36 mouse cellular contexts compared by ENCODE assay signal in genomic region chr2:25541644-25542367, GRCm38 (mm10). TPM values are rescaled to one million over a fixed set of nuclear protein-coding genes. Genes with fewer than 3 reads are reported as not detected.
A peak's percentile ranks its signal among the peaks of the same experiment; 100 is the strongest.
DNase-seq lines count a peak whose midpoint lies in the region; ATAC-seq and TF ChIP-seq lines count a peak whose summit lies in the region.
"Had no signal": no experiment of that assay in that cellular context is flagged by ENCODE, and none has a peak within 500 bp of the region (broad histone marks: within the 10 kb centered on the region; RNA-seq: fewer than 3 reads in every experiment).

No protein-coding gene starts in this region.

- no peaks in the 10 kb centered on the region for H3K27me3 ChIP-seq in kidney, embryonic 15.5 days
- no peaks in the 10 kb centered on the region for H3K27me3 ChIP-seq in CH12.LX (replicated peaks)
- H3K27me3 ChIP-seq: embryonic facial prominence, embryonic 12.5 days; forebrain, embryonic 15.5 days; heart, embryonic 12.5 days; intestine, embryonic 15.5 days; liver, embryonic 15.5 days; lung, embryonic 15.5 days; midbrain, embryonic 12.5 days; neural tube, embryonic 13.5 days; Patski had no signal

- no peak overlapping the region for H3K4me2 ChIP-seq in kidney, embryonic 15.5 days
- no peak overlapping the region; the same call in 1 of the 2 replicates for H3K4me2 ChIP-seq in CH12.LX (ENCODE audit: insufficient read depth, low read depth, poor library complexity, severe bottlenecking)
- H3K4me2 ChIP-seq: embryonic facial prominence, embryonic 12.5 days; forebrain, embryonic 15.5 days; heart, embryonic 12.5 days; intestine, embryonic 15.5 days; liver, embryonic 15.5 days; lung, embryonic 15.5 days; midbrain, embryonic 12.5 days; neural tube, embryonic 13.5 days had no signal

- H3K27ac ChIP-seq in kidney, embryonic 15.5 days, result peak overlapping the region; percentile 68
- peak overlapping the region; percentile 18; the same call in 1 of the 2 replicates for H3K27ac ChIP-seq in CH12.LX (ENCODE audit: insufficient read depth, low read depth)
- H3K27ac ChIP-seq: embryonic facial prominence, embryonic 12.5 days; forebrain, embryonic 10.5 days; forebrain, embryonic 15.5 days; heart, adult 2 months; hindbrain, embryonic 10.5 days; hindbrain, postnatal 0 days; intestine, embryonic 15.5 days; liver, embryonic 15.5 days; lung, embryonic 15.5 days; midbrain, embryonic 12.5 days; neural tube, embryonic 13.5 days had no signal

- peak; percentile 34; the same call in 1 of the 2 replicates for ATAC-seq in kidney, embryonic 15.5 days (replicated peaks; ENCODE audit: low FRiP score)
- ATAC-seq: forebrain, embryonic 15.5 days; hindbrain, postnatal 0 days; intestine, embryonic 15.5 days; Patski had no signal

- peaks cover 51% of the 10 kb centered on the region for H3K4me1 ChIP-seq in kidney, embryonic 15.5 days
- H3K4me1 ChIP-seq in CH12.LX (ENCODE audit: control insufficient read depth in 1 of 2, insufficient read depth in 2 of 2), result peaks cover 36 to 84% of the 10 kb centered on the region in 2 experiments

- no peaks in the 10 kb centered on the region for H3K9me3 ChIP-seq in kidney, embryonic 15.5 days (replicated peaks)
- no peaks in the 10 kb centered on the region for H3K9me3 ChIP-seq in CH12.LX (replicated peaks; ENCODE audit: low read length)
- H3K9me3 ChIP-seq: embryonic facial prominence, embryonic 12.5 days; forebrain, embryonic 10.5 days; forebrain, embryonic 15.5 days; G1E; heart, embryonic 12.5 days; hindbrain, embryonic 10.5 days; intestine, embryonic 15.5 days; liver, embryonic 15.5 days; lung, embryonic 15.5 days; midbrain, embryonic 12.5 days; neural tube, embryonic 13.5 days had no signal

- peaks cover 30% of the 10 kb centered on the region for H3K36me3 ChIP-seq in kidney, embryonic 15.5 days
- H3K36me3 ChIP-seq in CH12.LX (replicated peaks in 1 of 2; ENCODE audit: control insufficient read depth in 1 of 2, insufficient read depth in 1 of 2, low read length in 1 of 2), result peaks cover 21 to 67% of the 10 kb centered on the region in 2 experiments

- dilution Hi-C loops in CH12.LX (cut with MboI; ENCODE audit: extremely low pct_ligation_motif_present, extremely low pct_unique_long_range_greater_than_20kb, low sequenced_read_pairs), result no loop called here

- no peak for TF ChIP-seq EP300 in CH12.LX (IDR thresholded peaks at IDR 0.05; ENCODE audit: low read length)

- TF ChIP-seq RAD21 in CH12.LX (IDR thresholded peaks at IDR 0.05; ENCODE audit: low read depth, low read length), result no peak

- no peak overlapping the region for H3K4me3 ChIP-seq in kidney, embryonic 15.5 days (replicated peaks)
- H3K4me3 ChIP-seq in CH12.LX (replicated peaks in 1 of 3; ENCODE audit: low read depth in 2 of 3, low read length in 2 of 3, poor library complexity in 1 of 3), result peak overlapping the region in 1 of 3 experiments; percentile 17
- H3K4me3 ChIP-seq: embryonic facial prominence, embryonic 12.5 days; forebrain, embryonic 10.5 days; forebrain, embryonic 15.5 days; heart, adult 2 months; heart, embryonic 12.5 days; hindbrain, embryonic 10.5 days; intestine, embryonic 15.5 days; liver, embryonic 15.5 days; lung, embryonic 15.5 days; midbrain, embryonic 12.5 days; neural tube, embryonic 13.5 days had no signal

- no peak for TF ChIP-seq POLR2A in CH12.LX (IDR thresholded peaks at IDR 0.05; ENCODE audit: low read depth, low read length)

- TF ChIP-seq CTCF in CH12.LX (conservative IDR thresholded peaks at IDR 0.05 in 1 of 2, IDR thresholded peaks at IDR 0.05 in 1 of 2; ENCODE audit: low read depth in 2 of 2, low read length in 2 of 2), result no peak

- WGBS in kidney, embryonic 15.5 days, result 44% methylated on average over 10 of the region's 10 CpGs

- no peak for DNase-seq in kidney, adult 18-20 months
- DNase-seq in lung, postnatal 25 days (ENCODE audit: low spot score), result peak; percentile 13
- no peak for DNase-seq in lung, postnatal 14 days
- DNase-seq in CH12.LX (ENCODE audit: extremely low read depth), result no peak
- no peak for DNase-seq in spleen, adult 12 weeks (ENCODE audit: low spot score)
- DNase-seq in heart, postnatal 10 days, result no peak
- DNase-seq: adrenal gland, postnatal 14 days; B cell, adult 2 months; cerebellum, adult 11 months; cerebellum, adult 9-11 months; embryo, embryonic 11 days; gastrocnemius, postnatal 36 days; heart, adult 2 months; kidney, postnatal 10 days; layer of hippocampus, adult 9-11 months; right cerebral cortex, postnatal 4 days; thymus, adult 2 months; thymus, postnatal 36 days had no signal

- peaks cover 78% of the 10 kb centered on the region for H3K79me2 ChIP-seq in CH12.LX (replicated peaks; ENCODE audit: control insufficient read depth, extremely low read depth, insufficient read depth, poor library complexity, severe bottlenecking)

- intact Hi-C loops in heart, postnatal 10 days (cut with DNase I), result no loop called here

- H3K9ac ChIP-seq in kidney, embryonic 15.5 days, result no peak overlapping the region
- no peak overlapping the region for H3K9ac ChIP-seq in CH12.LX (ENCODE audit: insufficient read depth, low read depth)
- H3K9ac ChIP-seq: embryonic facial prominence, embryonic 12.5 days; forebrain, embryonic 15.5 days; heart, embryonic 12.5 days; intestine, embryonic 15.5 days; liver, embryonic 15.5 days; lung, embryonic 15.5 days; midbrain, embryonic 12.5 days; neural tube, embryonic 13.5 days had no signal

- in situ Hi-C loops in CH12.LX (cut with MboI; ENCODE audit: low pct_ligation_motif_present, low pct_unique_long_range_greater_than_20kb, low sequenced_read_pairs), result no loop called here

TF ChIP-seq in CH12.LX, 34 proteins besides CTCF, POLR2A, EP300 and RAD21 (continues in another document):
- TF ChIP-seq MAFK (IDR thresholded peaks at IDR 0.05; ENCODE audit: insufficient replicate concordance, low read length), result no peak
- no peak for TF ChIP-seq KAT2A (IDR thresholded peaks at IDR 0.05; ENCODE audit: insufficient replicate concordance, low read length)
- no peak for TF ChIP-seq E2F4 (IDR thresholded peaks at IDR 0.05; ENCODE audit: insufficient replicate concordance, low read depth, low read length)
- no peak for TF ChIP-seq MAX (IDR thresholded peaks at IDR 0.05; ENCODE audit: low read length)
- no peak for TF ChIP-seq JUND (conservative IDR thresholded peaks at IDR 0.05; ENCODE audit: low read depth, low read length)
- no peak for TF ChIP-seq JUN (IDR thresholded peaks at IDR 0.05; ENCODE audit: insufficient read depth, low read depth, low read length)
- no peak for TF ChIP-seq UBTF (IDR thresholded peaks at IDR 0.05; ENCODE audit: low read depth, low read length)
- TF ChIP-seq BHLHE40 (IDR thresholded peaks at IDR 0.05; ENCODE audit: low read depth, low read length), result peak; percentile 49; the same call in 1 of the 2 replicates
- no peak for TF ChIP-seq USF1 (IDR thresholded peaks at IDR 0.05; ENCODE audit: low read depth, low read length)
- TF ChIP-seq IRF4 (IDR thresholded peaks at IDR 0.05; ENCODE audit: low read depth, low read length), result no peak
- no peak for TF ChIP-seq GABPA (IDR thresholded peaks at IDR 0.05; ENCODE audit: insufficient replicate concordance, low read depth, low read length)
- TF ChIP-seq SIN3A (IDR thresholded peaks at IDR 0.05; ENCODE audit: low read length), result peak; percentile 40; the same call in 1 of the 2 replicates
- TF ChIP-seq POLR2AphosphoS2 (IDR thresholded peaks at IDR 0.05; ENCODE audit: low read depth, low read length), result no peak
- 0 out of 2 replicates have a peak, but pooled peaks have one; percentile 37 for TF ChIP-seq MXI1 (IDR thresholded peaks at IDR 0.05; ENCODE audit: low read depth, low read length)
- TF ChIP-seq NRF1 (IDR thresholded peaks at IDR 0.05; ENCODE audit: low read depth, low read length), result no peak
- TF ChIP-seq ZKSCAN1 (IDR thresholded peaks at IDR 0.05; ENCODE audit: borderline replicate concordance, low read depth, low read length), result no peak
- no peak for TF ChIP-seq ZMIZ1 (IDR thresholded peaks at IDR 0.05; ENCODE audit: low read depth, low read length)
- TF ChIP-seq ETS1 (conservative IDR thresholded peaks at IDR 0.05; ENCODE audit: low read depth, low read length), result peak; percentile 26; the same call in 1 of the 2 replicates
- 0 out of 2 replicates have a peak, but pooled peaks have one; percentile 29 for TF ChIP-seq TCF12 (IDR thresholded peaks at IDR 0.05; ENCODE audit: low read depth, low read length)
- no peak for TF ChIP-seq ZNF384 (IDR thresholded peaks at IDR 0.05; ENCODE audit: low read depth, low read length)
- TF ChIP-seq HCFC1 (IDR thresholded peaks at IDR 0.05; ENCODE audit: low read depth, low read length), result no peak
- TF ChIP-seq MEF2A (IDR thresholded peaks at IDR 0.05; ENCODE audit: borderline replicate concordance, low read depth, low read length), result no peak

RNA-seq across cellular contexts. Expression of gene Traf2, which starts 4.9 kb away (rescaled TPM):
- polyA plus RNA-seq in kidney, embryonic 15.5 days (2015; fragmentation: Nextera tagmentation; extraction: Ambion mirVana), result 36.0 and 37.3 TPM in 2 replicates
- total RNA-seq in CH12.LX (2012; rRNA removed) (25.1 and 27.7 TPM in 2 replicates), CH12.LX (2014; rRNA removed) (17.9 and 19.3 TPM in 2 replicates)
- 26.3 and 26.4 TPM in 2 replicates for polyA plus RNA-seq in CH12.LX (2012; ENCODE audit: insufficient read length, low read depth)
- 10 to 100 TPM; 16.1 to 18.3 TPM for total RNA-seq in heart, postnatal 10 days (2021)

RNA-seq across cellular contexts. Expression of gene Edf1, which starts 15.8 kb away (rescaled TPM):
- polyA plus RNA-seq in kidney, embryonic 15.5 days (2015; fragmentation: Nextera tagmentation; extraction: Ambion mirVana), result 373 and 392 TPM in 2 replicates
- total RNA-seq in CH12.LX (2012; rRNA removed) (215 and 223 TPM in 2 replicates), CH12.LX (2014; rRNA removed) (187 and 188 TPM in 2 replicates)
- 202 and 275 TPM in 2 replicates for polyA plus RNA-seq in CH12.LX (2012; ENCODE audit: insufficient read length, low read depth)
- 100 to 1,000 TPM; 188 to 189 TPM for total RNA-seq in heart, postnatal 10 days (2021)

RNA-seq across cellular contexts. Expression of gene Mamdc4, which starts 32.8 kb away (rescaled TPM):
- polyA plus RNA-seq in kidney, embryonic 15.5 days (2015; fragmentation: Nextera tagmentation; extraction: Ambion mirVana), result 8.4 and 10.1 TPM in 2 replicates
- 29.2 and 34.9 TPM in 2 replicates for total RNA-seq in CH12.LX (2012; rRNA removed)
- total RNA-seq in CH12.LX (2014; rRNA removed), result 0.65 and 4.4 TPM in 2 replicates
- polyA plus RNA-seq in CH12.LX (2012; ENCODE audit: insufficient read length, low read depth), result 4.9 and 11.5 TPM in 2 replicates
- total RNA-seq in heart, postnatal 10 days (2021), result 1 to 10 TPM; 1.8 to 2.2 TPM

RNA-seq across cellular contexts. Expression of gene Phpt1, which starts 33.2 kb away (rescaled TPM):
- polyA plus RNA-seq in kidney, embryonic 15.5 days (2015; fragmentation: Nextera tagmentation; extraction: Ambion mirVana), result 184 and 197 TPM in 2 replicates
- 46.6 and 47.2 TPM in 2 replicates for total RNA-seq in CH12.LX (2012; rRNA removed)
- total RNA-seq in CH12.LX (2014; rRNA removed), result 32.6 and 37.9 TPM in 2 replicates
- 66.9 and 69.7 TPM in 2 replicates for polyA plus RNA-seq in CH12.LX (2012; ENCODE audit: insufficient read length, low read depth)
- total RNA-seq in heart, postnatal 10 days (2021), result 100 to 1,000 TPM in 1 of 2 experiments, 10 to 100 TPM in 1; 93.8 to 101 TPM

RNA-seq across cellular contexts. Expression of gene Ajm1, which starts 39.8 kb away (rescaled TPM):
- polyA plus RNA-seq in kidney, embryonic 15.5 days (2015; fragmentation: Nextera tagmentation; extraction: Ambion mirVana), result 0.15 and 0.21 TPM in 2 replicates
- total RNA-seq in CH12.LX (2012; rRNA removed), result 0.97 and 1.4 TPM in 2 replicates
- 0.23 and 0.31 TPM in 2 replicates for total RNA-seq in CH12.LX (2014; rRNA removed)
- 0.93 and 1.4 TPM in 2 replicates for polyA plus RNA-seq in CH12.LX (2012; ENCODE audit: insufficient read length, low read depth)
- under 1 TPM; 0.10 to 0.12 TPM for total RNA-seq in heart, postnatal 10 days (2021)
- total RNA-seq: gastrocnemius, adult 18-20 months; gastrocnemius, postnatal 36 days; liver, adult 2 months; megakaryocyte progenitor cell, adult 5-6 weeks had no signal
- polyA plus RNA-seq: heart, postnatal 0 days; liver, embryonic 15.5 days had no signal
